Mouse (Mus musculus) naive thymus-derived CD4-positive, alpha-beta T cell, adult 5 months (primary cell): ENCODE results near the gene Gbe1. TPM values are rescaled to one million over a fixed set of nuclear protein-coding genes. Genes with fewer than 3 reads are reported as not detected.

Source experiments
- polyA plus RNA-seq: library from polyadenylated mRNA; unstranded; fragments of 100-300 nt; shearing (Covaris generic); gene quantifications from one replicate; pipeline ENCODE4 v1.2.1, GENCODE M21; 2017

Gene Gbe1
- polyA plus RNA-seq: 21.5 TPM

DNA sequence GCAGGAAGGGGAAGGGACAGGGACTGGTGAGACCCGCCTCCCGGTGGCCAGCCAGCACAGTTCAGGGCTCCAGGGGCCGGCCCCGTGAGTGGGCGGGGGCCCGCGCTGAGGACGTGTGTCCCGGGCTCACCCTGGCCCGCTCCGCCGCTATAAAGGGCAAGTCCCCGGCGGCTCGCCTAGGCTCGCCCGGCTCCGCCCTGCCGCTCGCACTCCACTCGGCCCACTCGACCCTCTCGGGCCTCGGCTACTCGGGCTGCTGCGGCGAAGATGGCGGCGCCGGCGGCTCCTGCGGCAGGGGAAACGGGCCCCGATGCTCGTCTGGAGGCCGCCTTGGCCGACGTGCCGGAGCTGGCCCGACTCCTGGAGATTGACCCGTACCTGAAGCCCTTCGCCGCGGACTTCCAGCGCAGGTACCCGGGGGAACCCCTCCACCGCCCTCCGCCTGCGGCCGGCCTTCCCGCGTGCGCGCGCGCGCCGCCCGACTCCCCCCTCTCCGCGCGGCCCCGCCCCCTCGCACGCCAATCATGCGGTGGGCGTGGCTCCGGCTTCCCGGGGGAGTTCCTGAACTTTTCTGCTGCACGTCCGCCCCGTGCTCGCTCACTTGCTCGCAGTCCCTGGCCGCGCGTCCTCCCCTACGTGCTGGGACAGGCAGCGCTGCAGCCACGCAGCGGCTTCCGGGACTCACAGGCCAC, at the start of gene Gbe1:
Gene Gbe1 (plus strand): TSS at position 64 of the 692 bp plus-strand sequence.

